Mouse (Mus musculus) adrenal gland, adult 8-10 months (tissue): ENCODE data around the gene Slc26a6. TPM values are rescaled to one million over a fixed set of nuclear protein-coding genes. Genes with fewer than 3 reads are reported as not detected.
A peak's percentile ranks its signal among the peaks of the same experiment; 100 is the strongest.

Source experiments
- DNase-seq: peaks from one replicate; pipeline ENCODE4 v3.0.0; 2022
- total RNA-seq, 4 experiments: library from RNA; stranded (reverse); gene quantifications; 2 replicates each; pipeline ENCODE4 v1.2.4; 2022

Slc26a6 gene
- total RNA-seq, 4 experiments from 2014 or later: 8.4 to 14.4 (median 12.3) TPM

DNA sequence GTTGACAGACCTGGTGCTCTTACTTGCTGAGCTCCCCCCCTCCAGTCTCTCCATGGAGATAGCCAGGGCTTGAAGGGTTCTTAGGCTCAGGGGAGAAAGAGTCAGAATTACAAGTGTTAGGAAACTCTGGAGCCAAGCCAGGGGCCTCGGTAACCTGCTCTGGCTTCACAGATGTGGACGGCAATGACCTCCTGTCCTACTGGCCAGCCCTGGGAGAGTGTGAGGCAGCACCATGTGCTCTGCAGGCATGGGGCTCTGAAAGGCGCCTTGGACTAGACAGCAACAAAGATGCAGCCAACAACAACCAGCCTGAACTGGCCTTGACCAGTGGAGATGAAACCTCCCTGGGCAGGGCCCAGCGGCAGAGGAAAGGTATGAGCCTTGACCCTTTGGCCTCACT is 5.7 kb upstream of the Slc26a6 start:
- no peak for DNase-seq

DNA sequence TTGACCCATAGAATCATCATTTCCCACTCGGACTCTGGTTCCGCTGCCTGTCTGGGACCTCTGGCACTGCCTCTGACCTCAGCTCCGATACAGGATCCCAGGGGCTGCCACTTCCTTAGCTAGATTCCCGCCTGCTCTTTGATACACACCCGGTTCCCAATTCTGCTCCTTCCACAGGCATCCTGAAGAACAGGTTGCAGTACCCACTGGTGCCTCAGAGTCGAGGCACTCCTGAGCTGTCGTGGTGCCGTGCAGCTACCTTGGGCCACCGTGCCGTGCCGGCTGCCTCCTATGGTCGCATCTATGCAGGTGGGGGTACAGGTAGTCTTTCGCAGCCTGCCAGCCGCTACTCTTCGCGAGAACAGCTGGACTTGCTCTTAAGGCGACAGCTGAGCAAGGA is 4.7 kb upstream of the Slc26a6 start:
- DNase-seq: no peak

DNA sequence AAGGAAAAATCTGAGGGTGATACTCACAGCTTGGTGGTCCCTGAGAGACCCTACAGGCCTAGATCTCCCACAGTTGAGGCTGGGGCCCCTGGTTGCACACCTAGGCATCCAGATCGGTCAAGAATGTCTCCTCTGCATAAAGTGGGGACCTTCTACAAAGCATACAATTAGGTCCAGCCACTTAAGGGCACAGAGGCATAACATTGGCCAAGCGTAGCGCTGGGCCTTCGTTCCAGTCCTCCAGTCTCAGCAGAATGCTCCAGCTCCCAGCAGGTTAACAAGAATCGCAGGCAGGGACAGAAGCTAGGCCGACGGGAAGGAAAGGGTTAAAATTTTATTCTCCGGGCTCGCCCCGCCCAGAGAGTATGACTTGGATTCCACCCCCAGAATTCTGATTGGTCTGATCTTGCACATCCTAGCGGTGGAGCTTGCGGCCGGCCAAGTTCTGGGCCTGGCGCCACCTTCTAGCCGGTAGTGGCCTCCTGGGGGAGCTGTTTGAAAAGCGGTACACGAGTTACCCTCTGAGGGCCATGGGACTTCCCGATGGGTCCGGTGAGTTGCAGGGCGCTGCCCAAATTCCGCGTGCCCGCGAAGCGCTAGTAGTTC is 655 bp downstream of the Slc26a6 start:
- peak; percentile 95 for DNase-seq

DNA sequence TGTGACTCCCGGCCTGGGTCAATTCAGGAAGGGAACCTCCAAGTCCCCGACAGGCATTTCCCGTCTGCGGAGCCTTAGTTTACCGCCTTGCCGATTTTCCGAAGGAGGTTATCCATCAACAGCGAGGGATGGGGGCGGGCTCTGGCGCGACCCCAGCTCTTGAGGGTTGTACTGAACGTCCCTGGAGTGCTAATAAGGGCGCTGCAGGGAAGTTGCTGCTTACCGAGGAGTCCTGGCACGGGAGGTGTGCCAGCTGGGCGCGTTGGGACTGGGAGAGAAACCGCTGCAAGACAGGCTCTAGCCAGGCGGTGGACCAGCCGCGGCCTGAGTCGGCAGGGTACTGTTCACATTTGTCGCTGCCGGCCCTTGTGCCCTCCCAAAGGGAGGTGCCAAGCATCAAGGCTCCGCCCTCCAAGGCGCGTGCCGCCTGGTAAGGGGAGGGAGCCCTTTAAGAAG is 1.2 kb downstream of the Slc26a6 start:
- DNase-seq: peak; percentile 87

DNA sequence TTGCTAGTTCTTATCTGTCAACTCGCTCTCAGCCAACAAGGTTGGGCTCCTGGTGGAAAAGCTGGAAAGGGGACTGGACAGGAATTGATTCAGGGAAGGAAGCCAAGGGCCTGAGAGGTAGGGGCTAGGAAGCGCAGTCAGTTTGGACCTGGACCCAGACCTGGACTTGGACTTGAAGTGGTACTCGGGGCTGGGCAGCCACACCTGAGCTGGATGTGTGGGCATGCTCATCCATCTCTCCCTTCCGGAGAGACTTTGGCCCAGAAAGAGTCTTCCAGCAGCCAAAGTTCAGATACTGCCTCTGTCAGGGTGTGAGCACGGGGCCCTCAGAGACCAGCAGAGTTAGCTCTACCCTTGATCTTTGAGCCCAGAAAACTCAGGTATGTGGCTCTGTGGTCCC is 2.3 kb downstream of the Slc26a6 start:
- no peak for DNase-seq

DNA sequence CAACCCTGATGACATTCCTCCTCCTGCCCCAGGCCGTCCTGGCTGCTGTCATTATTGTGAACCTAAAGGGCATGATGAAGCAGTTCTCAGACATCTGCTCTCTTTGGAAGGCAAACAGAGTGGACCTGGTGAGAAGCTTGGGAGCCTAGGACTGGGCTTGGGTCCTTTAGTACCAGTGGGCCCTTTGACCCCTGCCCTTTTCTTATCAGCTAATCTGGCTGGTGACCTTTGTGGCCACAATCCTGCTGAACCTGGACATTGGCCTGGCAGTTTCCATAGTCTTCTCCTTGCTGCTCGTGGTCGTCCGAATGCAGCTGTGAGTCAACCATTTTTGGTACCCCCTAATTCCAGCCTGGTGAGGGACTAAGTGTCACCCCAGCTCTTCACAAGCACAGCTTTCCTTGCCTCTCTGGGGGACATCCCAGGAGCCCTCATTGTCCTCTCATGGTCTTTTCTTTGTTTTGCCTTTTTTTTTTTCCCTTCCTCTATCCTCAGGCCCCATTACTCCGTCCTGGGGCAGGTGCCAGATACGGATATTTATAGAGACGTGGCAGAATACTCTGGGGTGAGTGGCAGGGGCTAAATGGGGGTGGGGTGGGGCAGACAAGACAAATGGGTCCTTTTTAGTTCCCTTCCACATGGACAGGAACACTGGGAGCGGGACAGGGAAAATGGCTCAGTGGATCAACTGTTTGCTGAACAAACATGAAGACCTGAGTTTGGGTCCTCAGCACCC is 5.9 kb downstream of the Slc26a6 start:
- DNase-seq: no peak

DNA sequence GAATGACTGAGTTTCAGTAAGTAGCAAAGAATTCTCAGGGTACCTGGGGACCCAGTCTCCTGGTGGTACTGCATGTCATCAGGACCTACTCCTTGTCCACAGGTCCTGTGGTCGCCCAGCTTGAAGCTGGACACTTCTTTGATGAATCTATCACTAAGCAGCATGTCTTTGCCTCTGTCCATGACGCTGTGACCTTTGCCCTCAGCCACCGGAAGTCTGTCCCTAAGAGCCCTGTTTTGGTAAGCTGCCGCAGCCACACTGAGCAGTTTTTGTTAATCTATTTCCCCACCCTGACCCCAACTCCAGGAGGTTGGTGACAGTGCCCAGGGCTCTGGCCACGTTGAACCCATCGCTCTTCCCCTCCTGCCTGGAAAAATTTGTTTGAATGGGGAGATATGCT is 59.2 kb downstream of the Slc26a6 start:
- DNase-seq: no peak

DNA sequence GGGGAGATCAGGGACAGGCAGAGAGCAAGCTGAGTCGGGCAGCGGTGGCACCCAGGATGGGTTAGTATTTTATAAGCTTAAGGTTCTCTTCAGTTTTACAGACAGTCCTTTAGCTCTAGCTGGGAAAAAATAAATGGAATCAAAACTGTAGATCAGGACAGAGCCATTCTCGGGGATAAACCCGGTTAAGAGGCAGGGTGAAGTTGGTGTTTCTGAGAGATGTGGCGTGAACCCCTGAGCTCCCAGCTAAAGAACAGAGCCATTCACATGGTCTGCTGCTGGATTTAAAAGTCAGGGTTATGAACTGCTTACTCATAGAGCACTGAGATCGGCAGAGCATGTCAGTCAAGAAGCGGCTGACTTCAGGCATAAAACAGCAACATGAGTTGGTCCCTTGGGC is 60.1 kb downstream of the Slc26a6 start:
- DNase-seq: no peak

DNA sequence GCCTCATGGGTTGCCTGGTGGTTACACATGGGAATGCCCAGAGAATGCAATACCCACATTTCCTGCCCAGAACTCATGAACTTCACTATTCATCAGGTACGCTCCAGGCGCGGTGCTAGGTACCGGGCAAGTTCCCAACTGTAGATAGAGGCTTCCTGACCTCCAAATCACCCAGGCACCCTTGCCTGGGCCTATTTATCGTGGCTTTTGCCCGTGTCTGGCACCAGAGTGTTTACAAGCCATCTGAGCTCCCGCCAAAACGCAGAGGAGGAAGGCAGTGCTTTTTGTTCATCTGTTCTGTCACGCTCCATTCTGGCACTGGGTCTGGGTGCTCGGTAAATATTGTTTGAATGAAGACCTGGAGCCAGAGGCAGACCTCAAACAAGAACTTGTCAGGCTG is 60.5 kb downstream of the Slc26a6 start:
- DNase-seq: no peak

DNA sequence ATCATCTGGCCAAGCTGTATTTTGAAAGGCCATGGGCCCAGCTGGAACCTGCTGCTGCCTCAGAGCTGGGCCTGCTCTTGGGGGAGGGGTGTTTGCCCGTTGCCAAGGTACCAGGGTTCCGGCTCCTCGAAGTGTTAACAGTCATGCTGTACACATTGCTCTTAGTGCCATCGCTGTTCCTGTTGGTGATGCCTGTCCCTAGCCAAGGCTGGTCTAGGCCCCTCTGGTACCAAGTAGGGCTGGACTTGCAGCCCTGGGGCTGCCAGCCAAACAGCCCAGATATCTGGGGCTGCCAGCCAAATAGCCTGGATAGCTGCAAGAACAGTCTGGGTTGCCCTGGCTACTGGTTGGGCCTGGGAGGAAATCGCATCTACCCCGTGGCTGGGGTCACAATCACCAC is 61.4 kb downstream of the Slc26a6 start, which contains the start of gene Tmem89:
Tmem89 (plus strand) TSS at position 129 of the 400 bp plus-strand sequence.
- DNase-seq: no peak

DNA sequence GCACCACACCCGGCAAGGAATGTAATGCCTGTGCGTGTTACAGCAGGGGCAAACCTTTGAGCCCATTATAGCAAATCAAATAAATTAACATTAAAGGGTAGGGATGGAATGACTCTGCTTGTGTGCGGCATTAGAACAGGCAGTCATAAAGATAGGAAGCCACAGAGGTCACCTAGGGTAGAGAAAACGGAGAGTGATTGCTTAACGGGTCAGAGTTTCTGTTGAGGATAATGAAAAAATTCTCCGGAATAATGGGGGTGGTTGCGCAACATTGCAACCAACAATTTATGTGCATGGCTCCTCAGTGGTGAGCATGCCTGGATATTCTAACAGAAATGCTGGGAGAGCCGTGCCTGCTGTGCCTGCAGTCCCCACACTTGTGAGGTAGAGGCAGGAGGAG is 72.8 kb downstream of the Slc26a6 start:
- DNase-seq: peak; percentile 33

DNA sequence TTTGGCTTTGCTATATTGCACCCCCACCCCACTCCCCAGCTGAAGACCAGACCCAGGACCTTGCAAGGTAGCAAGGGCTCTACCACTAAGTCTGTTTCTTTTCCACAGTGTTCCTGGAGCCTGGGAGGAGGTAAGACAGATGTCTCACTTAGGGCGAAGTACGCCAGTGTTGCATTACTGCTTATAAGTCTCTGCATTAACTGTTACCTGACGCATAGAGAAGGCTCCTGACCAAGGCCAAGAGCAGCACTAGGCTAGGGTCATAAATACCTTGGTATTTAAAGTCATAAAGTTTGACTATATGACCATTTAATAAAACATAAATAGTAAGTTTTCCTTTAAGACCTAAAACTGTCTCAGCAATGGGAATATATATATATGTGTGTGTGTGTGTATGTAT is 75.3 kb downstream of the Slc26a6 start:
- no peak for DNase-seq

DNA sequence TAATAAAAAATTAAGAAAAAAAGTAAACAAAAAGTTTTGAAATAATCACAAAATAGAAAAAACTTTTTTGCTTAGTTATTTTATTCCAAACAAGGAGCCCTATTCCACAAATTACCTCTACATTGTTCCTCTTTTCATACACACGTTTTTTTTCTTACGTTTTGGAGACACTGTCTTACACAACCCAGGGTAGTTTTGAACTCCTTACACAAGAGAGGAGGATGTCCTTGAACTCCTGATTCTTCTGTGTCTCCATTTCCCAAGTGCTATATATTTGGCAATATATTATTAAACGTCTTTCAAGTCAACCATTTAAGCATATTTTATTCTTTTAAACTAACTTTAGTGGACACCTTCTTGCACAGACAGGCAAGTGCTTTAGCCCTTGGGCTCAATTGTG is 82.9 kb downstream of the Slc26a6 start:
- DNase-seq: no peak

DNA sequence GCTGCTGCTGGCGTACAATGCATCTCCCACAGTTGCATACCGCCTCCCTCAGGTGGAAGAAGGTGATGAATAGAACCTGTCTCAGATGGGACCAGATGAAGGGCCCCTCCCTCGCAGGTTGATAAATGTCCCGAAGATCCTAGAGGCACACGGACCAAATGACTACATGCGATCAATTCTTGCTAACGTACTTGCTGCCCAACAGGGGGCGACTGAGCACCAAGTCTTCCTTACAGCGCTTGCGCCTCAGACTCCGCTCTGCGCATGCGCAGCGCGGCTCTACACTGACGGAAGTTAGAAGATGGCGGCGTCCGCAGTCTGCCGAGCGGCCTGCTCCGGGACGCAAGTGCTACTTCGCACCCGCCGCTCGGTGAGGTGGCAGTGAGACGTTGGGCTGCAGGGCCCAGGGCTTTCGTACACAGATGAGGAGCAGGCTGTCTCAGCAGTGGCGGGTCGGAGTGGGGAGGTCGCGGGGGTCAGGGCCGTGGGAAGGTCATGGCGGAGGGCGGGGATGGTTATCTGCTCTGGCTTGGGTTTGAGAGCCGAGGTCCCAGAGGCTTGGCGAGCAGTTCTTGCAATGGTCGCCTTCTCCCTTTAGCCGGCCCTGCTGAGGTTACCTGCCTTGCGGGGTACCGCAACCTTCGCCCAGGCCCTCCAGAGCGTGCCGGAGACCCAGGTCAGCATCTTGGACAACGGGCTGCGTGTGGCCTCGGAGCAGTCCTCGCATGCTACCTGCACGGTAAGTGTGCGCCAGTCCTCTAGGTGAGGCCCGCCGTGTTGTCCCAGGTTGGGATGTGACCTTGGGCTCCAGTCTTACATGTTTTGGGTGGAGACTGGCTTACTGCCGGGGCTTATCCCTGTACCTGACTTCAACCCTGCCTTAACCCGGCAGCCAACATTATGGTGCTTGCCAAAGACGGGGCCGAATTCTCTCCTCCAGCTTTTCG is 83.6 kb downstream of the Slc26a6 start, which contains the start of gene Uqcrc1:
Uqcrc1 (plus strand) TSS at position 216 of the 947 bp plus-strand sequence.
- DNase-seq: peak; percentile 91

DNA sequence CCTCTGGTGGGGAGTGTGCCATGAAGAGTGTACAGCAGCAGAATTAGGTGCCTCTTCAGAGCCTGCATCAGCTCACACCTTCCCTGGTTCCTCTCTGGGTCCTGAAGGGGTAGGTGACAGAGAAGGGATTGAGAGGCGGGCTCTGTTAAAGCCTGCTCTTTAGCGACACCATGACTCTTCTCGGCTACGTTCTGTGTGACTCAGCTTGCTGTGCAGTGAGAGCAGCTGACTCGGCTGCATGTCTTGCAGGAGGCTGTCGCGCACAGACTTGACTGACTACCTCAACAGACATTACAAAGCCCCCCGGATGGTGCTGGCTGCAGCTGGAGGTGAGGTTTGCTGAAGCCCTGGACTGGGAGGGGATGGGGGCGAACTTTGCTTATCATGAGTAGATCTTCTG is 92.0 kb downstream of the Slc26a6 start:
- no peak for DNase-seq

DNA sequence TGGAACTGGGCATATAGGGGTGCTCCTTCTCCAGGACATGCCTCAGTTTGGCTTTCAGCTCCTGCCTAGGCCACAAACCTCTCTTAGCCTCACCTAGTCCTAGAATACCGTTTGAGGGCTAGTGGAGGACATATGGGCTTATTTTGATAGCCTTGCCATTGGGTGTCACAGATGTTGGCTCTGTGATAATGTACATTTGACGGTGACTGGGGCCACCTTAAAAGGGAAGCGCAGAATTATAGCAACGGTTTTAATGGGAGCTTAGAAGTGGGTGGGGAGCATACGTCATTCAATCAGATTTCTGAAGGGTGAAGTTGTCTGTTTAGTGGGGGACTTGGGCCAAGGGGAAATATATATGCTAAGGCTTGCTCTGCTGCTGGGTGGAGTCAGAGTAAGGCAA is 92.5 kb downstream of the Slc26a6 start:
- no peak for DNase-seq

DNA sequence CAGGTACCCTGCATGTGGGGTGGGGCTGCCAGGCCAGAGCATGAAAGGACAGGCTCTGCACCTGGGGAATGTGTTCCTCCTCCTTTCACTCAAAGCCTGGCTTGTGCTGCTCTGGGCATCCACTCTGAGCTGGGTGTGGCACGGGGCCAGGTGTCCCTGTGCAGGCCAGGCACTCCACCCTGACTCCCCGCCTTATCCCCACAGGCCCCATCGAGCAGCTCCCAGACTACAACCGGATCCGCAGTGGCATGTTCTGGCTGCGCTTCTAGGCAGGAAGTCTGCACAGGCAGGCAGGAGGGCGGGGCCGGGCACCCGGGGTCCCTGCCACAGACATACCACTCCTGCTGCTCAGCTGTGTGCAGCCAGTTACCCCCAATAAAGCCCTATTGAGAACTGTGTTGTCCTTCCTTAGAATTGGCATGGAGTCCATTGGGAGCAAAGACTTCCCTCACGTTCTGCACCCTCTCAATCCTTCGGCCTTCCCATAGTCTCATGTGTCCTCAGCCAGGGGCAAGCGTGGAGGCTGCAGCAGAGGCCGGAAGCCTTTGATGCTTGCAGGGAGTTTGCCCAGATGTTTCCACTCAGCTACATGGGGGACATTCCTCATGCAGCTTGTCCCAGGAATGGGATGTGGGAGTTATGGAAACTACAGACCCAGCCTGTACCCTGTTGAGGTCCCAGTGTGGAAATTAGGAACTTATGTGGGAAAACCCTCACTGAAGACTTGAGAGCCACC is 96.3 kb downstream of the Slc26a6 start:
- no peak for DNase-seq

DNA sequence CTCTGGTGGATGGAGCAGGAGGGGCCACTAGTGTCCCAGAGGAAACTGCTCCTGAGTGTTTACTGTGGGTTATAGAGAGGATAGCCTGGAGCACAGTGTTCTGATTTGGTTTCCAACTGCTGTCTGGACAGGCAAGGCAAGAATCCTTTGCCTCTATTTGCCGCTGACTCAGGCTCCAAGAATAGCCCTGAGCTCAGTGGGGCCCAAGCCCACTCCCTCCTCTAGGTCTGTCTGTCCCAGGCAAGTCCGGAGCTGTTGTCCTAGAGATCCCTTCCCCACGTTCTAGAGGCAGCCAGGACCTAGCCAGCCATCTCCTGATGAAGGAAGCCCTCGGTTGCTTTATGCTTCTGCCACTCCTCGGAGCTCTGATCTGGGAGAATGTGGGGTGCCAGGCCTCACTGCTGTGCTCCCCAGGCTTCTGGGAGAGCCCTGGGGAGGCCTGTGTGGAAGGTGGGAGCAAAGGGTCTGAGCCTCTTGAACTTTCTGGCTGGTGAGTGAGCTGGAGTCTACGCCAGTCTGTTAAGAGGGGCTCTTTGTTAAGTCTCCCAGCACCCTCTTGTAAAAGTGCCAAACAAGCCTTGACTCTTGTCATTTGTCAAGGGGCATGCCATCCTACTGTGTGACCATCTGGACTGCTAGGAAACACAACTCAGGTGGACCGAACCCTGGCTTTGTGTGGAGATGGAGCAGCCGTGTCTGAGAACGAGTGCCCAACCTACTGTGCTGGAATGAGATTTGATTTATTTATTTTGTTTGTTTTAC is 97.1 kb downstream of the Slc26a6 start:
- no peak for DNase-seq

DNA sequence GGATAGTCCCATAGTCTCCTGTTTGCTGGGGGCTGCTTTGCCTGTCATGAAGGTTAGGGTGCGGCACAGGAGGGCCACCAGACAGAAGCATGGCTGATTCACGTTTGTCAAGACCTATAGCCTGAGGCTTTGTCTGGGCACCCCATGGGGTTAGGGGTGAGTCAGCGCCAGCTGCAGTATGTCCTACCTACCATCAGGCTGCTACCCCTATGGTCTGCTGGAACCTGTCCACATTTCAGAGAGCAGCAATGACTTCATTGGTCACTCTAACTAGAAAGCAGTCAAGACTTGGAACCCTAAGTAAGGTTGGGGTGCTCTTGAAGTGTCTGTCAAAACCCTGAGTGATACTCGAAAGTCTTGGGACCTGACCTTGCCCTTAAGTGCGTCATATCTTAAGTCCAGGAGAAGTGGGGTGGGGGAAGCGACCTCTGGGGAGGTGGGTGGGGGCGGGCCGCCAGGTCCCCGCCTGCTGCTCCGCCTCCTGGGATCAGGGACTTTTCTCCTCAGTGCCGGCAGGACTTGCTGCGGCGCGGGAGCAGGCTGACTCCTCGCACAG is 100.1 kb downstream of the Slc26a6 start, which contains the start of gene Col7a1:
Col7a1 (plus strand) TSS at position 506 of the 556 bp plus-strand sequence.
- no peak for DNase-seq

DNA sequence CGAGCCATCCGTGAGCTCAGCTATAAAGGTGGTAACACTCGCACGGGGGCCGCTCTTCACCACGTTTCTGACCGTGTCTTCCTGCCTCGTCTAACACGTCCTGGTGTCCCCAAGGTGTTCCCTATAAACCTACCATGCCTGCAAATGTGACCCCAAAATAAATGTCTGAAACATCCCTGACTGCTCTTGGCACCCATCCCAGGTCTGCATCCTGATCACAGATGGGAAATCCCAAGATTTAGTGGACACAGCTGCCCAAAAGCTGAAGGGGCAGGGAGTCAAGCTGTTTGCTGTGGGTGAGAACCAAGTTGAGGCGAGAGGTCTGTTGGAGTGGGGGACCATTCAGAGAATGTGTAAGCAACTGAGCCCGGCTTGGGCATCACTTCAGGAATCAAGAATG is 102.2 kb downstream of the Slc26a6 start:
- DNase-seq: no peak

DNA sequence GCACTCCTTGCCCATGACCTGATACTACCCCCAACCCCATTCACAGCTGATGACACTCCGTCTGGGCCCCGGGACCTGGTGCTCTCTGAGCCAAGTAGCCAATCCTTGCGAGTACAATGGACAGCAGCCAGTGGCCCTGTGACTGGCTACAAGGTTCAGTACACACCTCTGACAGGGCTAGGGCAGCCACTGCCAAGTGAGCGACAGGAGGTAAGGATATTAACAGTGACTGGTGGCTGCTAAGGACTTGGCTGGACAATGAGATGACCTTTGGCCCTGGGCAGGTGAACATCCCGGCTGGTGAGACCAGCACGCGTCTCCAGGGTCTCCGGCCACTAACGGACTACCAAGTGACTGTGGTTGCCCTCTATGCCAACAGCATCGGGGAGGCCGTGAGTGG is 102.8 kb downstream of the Slc26a6 start:
- no peak for DNase-seq
